Mouse (Mus musculus): ENCODE data around the gene Krt32. TPM values are rescaled to one million over a fixed set of nuclear protein-coding genes. Genes with fewer than 3 reads are reported as not detected.

Gene Krt32
- polyA plus RNA-seq, 1 experiment from 2014 or later = not detected

DNA sequence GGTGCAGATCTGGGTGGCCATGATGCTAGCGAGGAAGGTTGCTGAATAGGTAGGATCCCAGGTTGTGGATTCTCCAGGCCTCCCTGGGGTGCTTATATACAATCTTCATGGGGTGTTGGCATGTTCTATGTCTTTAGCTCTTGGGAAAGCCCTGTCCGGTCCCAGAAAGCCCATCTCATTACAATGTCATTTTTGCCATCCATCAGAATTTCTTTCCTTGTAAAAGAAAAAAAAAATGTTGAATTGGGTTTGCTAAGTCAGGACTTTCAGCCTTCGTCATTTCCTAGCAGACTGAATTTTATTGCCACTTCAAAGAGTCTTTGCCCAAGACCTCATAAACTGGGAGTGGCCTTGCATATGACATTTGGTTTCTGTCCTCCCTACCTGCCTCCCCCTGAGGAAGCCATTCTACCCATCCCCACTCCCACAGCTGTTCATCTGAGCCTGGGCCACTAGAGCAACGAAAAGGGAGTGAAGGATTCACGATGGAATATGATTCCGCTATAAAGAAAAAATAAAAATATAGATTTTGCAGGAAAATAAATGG lies 17.6 kb upstream of the Krt32 start, which contains the start of gene Krt36:
Gene Krt36, minus strand, starts transcription at position 51 of the 547 bp plus-strand sequence.
- Histone ChIP-seq H3K4me2 (replicated peaks; ENCODE audit: low read depth, low read length) (no peak within 1 kb of the TSS), H3K9me3 (ENCODE audit: control insufficient read depth, low read length) (no peaks in the 10 kb centered on the region), H3K4me1 (ENCODE audit: control insufficient read depth, insufficient read depth, low read length) (peaks cover 7% of the 10 kb centered on the region; the same call in 1 of the 2 replicates), H3K27me3 (ENCODE audit: control insufficient read depth, insufficient read depth, low read length) (no peaks in the 10 kb centered on the region), H3K9ac (ENCODE audit: low read depth, low read length) (no peak within 1 kb of the TSS), H3K27ac (ENCODE audit: low read depth, low read length) (no peak within 1 kb of the TSS), H3K36me3 (ENCODE audit: control insufficient read depth, insufficient read depth, low read length) (no peaks in the 10 kb centered on the region), H3K4me3 (ENCODE audit: low read length) (no peak within 1 kb of the TSS)
- ATAC-seq (ENCODE audit: low FRiP score, low TSS enrichment) = no peak
- 61% methylated on average over 6 of the region's 6 CpGs for WGBS

DNA sequence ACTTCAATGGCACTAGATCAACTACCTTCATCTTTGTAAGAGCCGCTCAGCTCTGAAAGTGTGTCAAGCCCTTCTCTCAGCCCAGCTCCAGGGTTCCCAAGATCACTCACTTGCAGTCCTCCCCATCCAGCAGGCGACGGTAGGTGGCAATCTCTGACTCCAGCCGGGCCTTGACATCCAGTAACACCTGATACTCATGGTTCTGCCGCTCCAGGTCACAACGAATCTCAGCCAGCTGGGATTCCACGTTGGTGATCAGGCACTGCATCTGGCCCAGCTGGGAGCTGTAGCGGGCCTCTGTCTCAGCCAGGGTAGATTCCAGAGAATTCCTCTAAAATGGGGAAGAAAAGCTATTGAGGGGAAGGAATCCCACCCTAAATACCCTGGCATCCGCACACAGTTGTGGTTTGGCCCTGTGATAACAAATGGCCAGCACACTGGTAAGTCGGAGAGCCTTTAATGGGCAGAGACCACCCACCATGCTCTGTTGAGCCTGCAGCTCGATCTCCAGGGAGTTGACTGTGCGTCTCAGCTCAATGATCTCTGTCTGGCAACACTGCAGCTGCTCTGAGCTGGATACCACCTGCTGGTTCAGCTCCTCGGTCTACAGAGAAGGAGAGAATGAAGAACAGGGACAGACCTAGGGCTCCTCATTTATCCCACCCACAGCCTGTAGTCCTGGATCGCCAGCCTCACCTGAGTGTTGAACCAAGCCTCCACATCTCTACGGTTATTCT lies 14.8 kb upstream of the Krt32 start:
- H3K4me1 ChIP-seq (ENCODE audit: control insufficient read depth, insufficient read depth, low read length) = peaks cover 15% of the 10 kb centered on the region; the same call in 1 of the 2 replicates
- H3K27me3 ChIP-seq (ENCODE audit: control insufficient read depth, insufficient read depth, low read length) = no peaks in the 10 kb centered on the region
- no peak overlapping the region for H3K9ac ChIP-seq (ENCODE audit: low read depth, low read length)
- H3K4me2 ChIP-seq (replicated peaks; ENCODE audit: low read depth, low read length) = no peak overlapping the region
- 34% methylated on average over 15 of the region's 15 CpGs for WGBS
- ATAC-seq (ENCODE audit: low FRiP score, low TSS enrichment) = peak; percentile 86
- H3K4me3 ChIP-seq (ENCODE audit: low read length) = no peak overlapping the region
- H3K9me3 ChIP-seq (ENCODE audit: control insufficient read depth, low read length) = no peaks in the 10 kb centered on the region
- peak overlapping the region; percentile 62; the same call in 1 of the 2 replicates for H3K27ac ChIP-seq (ENCODE audit: low read depth, low read length)
- no peaks in the 10 kb centered on the region for H3K36me3 ChIP-seq (ENCODE audit: control insufficient read depth, insufficient read depth, low read length)

DNA sequence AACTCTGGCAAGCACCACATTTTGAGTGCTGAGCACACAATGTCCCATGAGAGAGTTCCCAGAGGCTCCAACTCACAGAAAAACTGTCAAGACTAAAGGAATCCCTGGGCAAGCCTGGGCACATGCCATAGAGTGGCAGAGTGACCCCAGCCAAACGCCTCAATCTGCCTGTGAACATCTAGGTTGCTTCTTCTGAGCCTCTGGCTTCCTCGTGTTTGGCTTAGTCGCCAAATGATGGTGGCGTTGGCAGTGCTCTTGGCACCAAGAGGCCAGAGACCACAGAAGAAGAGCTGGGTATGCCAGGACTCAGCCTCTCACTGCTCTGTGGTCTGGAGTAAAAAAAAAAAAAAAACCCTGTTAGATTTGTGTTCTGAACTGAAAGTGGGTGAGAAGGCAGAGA lies 12.4 kb upstream of the Krt32 start:
- Histone ChIP-seq H3K27me3 (ENCODE audit: control insufficient read depth, insufficient read depth, low read length) (no peaks in the 10 kb centered on the region), H3K4me2 (replicated peaks; ENCODE audit: low read depth, low read length) (no peak overlapping the region), H3K9ac (ENCODE audit: low read depth, low read length) (no peak overlapping the region), H3K9me3 (ENCODE audit: control insufficient read depth, low read length) (no peaks in the 10 kb centered on the region), H3K36me3 (ENCODE audit: control insufficient read depth, insufficient read depth, low read length) (no peaks in the 10 kb centered on the region), H3K4me1 (ENCODE audit: control insufficient read depth, insufficient read depth, low read length) (peaks cover 22% of the 10 kb centered on the region; the same call in 1 of the 2 replicates), H3K27ac (ENCODE audit: low read depth, low read length) (no peak overlapping the region), H3K4me3 (ENCODE audit: low read length) (no peak overlapping the region)
- no peak for ATAC-seq (ENCODE audit: low FRiP score, low TSS enrichment)
- WGBS = 85% methylated on average over 4 of the region's 4 CpGs

DNA sequence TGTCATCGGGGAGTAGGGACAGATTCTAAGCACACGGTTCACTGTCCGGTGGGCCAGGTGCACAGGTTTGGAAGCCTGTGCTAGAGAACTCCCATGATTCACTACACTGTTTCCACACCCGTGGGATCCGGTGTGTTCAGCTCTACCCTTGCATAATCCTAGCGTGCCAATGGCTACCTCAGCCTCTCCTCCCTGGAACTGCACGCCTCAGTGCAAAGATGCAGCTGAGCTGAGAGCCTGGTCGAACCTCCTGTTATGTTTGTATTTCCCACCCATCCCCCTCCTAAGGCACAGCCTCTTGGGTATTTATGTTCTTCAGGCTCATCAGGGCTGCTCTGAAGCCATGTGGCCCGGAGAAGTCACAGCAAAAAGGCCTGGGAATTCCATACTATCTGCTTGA lies 9.8 kb upstream of the Krt32 start:
- peak; percentile 60 for ATAC-seq (ENCODE audit: low FRiP score, low TSS enrichment)
- H3K4me1 ChIP-seq (ENCODE audit: control insufficient read depth, insufficient read depth, low read length) = peaks cover 18% of the 10 kb centered on the region; the same call in 1 of the 2 replicates
- H3K4me2 ChIP-seq (replicated peaks; ENCODE audit: low read depth, low read length) = no peak overlapping the region
- H3K9me3 ChIP-seq (ENCODE audit: control insufficient read depth, low read length) = no peaks in the 10 kb centered on the region
- no peak overlapping the region for H3K4me3 ChIP-seq (ENCODE audit: low read length)
- H3K9ac ChIP-seq (ENCODE audit: low read depth, low read length) = no peak overlapping the region
- H3K27me3 ChIP-seq (ENCODE audit: control insufficient read depth, insufficient read depth, low read length) = no peaks in the 10 kb centered on the region
- no peak overlapping the region for H3K27ac ChIP-seq (ENCODE audit: low read depth, low read length)
- 37% methylated on average over 9 of the region's 9 CpGs for WGBS
- H3K36me3 ChIP-seq (ENCODE audit: control insufficient read depth, insufficient read depth, low read length) = no peaks in the 10 kb centered on the region

DNA sequence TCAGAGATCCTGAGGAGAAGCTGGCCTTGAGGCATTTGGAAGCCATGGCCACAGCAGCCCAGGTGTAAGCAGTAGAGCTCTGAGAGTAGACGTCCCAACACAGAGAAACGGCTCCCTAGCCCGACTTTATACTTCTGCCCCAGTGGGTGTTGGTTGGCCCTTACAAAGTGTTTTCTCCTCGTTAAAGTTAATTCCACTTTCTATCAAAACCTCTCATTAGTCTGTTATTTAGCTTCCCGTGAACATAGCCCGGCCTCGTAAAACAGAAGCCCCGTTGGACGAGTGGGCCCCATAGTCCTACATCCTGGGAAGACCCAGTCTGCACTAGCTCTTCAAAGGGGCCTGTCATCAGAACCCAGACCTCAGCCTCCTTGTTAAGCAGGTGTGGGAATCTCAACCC lies 8.1 kb upstream of the Krt32 start, which contains the start of gene Krt35:
Gene Krt35, minus strand, starts transcription at position 101 of the 400 bp plus-strand sequence.
- Histone ChIP-seq H3K4me2 (replicated peaks; ENCODE audit: low read depth, low read length) (no peak within 1 kb of the TSS), H3K9ac (ENCODE audit: low read depth, low read length) (no peak within 1 kb of the TSS), H3K9me3 (ENCODE audit: control insufficient read depth, low read length) (no peaks in the 10 kb centered on the region), H3K36me3 (ENCODE audit: control insufficient read depth, insufficient read depth, low read length) (no peaks in the 10 kb centered on the region), H3K27ac (ENCODE audit: low read depth, low read length) (no peak within 1 kb of the TSS), H3K27me3 (ENCODE audit: control insufficient read depth, insufficient read depth, low read length) (no peaks in the 10 kb centered on the region), H3K4me1 (ENCODE audit: control insufficient read depth, insufficient read depth, low read length) (peaks cover 15% of the 10 kb centered on the region; the same call in 1 of the 2 replicates), H3K4me3 (ENCODE audit: low read length) (no peak within 1 kb of the TSS)
- ATAC-seq (ENCODE audit: low FRiP score, low TSS enrichment) = no peak
- whole genome bisulfite sequencing = 63% methylated on average over 9 of the region's 9 CpGs

DNA sequence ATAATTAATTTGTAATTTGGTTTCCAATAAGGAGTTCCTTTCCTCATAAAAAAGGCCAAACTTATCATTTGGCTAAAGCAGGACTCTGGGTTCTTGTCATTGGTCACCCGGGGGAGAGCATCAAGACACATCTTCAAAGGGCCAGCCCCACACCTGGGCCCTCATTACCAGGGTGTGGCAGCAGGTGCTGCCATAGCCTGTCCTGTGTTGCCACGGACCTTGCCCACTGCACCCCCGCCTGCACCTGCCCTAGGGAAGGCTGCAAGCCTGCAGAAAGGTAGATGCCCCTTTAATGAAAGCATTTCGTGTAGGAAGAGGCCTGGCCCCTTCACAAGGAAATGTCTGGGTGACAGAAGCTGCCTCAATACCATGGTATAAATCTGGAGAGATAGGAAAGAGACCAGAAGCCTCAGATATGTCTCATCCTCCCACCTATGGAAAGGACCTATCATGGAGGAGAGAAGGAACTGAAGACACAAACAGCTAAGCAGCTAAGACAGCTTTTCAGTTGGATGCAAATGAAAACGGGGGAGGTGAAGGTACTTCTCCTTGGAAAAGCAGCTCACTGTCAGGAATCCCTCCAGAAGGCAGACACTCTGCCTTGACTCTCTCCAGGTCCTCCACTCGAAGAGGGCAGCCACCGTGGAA lies 476 bp upstream of the Krt32 start:
- Histone ChIP-seq H3K4me1 (ENCODE audit: control insufficient read depth, insufficient read depth, low read length) (no peaks in the 10 kb centered on the region), H3K27ac (ENCODE audit: low read depth, low read length) (no peak overlapping the region), H3K27me3 (ENCODE audit: control insufficient read depth, insufficient read depth, low read length) (no peaks in the 10 kb centered on the region), H3K4me2 (replicated peaks; ENCODE audit: low read depth, low read length) (no peak overlapping the region), H3K4me3 (ENCODE audit: low read length) (no peak overlapping the region), H3K9me3 (ENCODE audit: control insufficient read depth, low read length) (no peaks in the 10 kb centered on the region), H3K9ac (ENCODE audit: low read depth, low read length) (no peak overlapping the region), H3K36me3 (ENCODE audit: control insufficient read depth, insufficient read depth, low read length) (no peaks in the 10 kb centered on the region)
- ATAC-seq (ENCODE audit: low FRiP score, low TSS enrichment) = no peak
- WGBS = 64% methylated on average over 7 of the region's 7 CpGs

DNA sequence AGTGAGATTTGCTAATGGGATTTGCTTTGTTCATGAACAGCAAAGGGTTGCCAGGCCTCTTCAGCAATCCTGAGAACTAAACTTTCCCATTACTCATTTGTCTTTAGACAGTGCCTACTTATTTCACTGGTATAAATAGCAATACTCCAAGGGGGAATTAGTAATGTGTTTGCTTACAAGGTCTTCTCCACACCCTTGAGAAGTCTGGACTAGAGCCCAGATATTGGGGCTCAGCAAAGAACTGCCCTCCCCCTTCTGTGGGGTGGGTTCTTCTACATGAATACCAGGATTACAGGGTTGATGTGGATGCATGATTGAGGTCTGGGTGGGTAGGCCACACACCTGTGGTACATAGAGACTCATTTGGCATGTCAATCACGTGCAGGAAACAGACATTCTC lies 14.2 kb downstream of the Krt32 start:
- Histone ChIP-seq H3K27ac (ENCODE audit: low read depth, low read length) (no peak overlapping the region), H3K27me3 (ENCODE audit: control insufficient read depth, insufficient read depth, low read length) (no peaks in the 10 kb centered on the region), H3K4me1 (ENCODE audit: control insufficient read depth, insufficient read depth, low read length) (no peaks in the 10 kb centered on the region), H3K4me3 (ENCODE audit: low read length) (no peak overlapping the region), H3K9me3 (ENCODE audit: control insufficient read depth, low read length) (no peaks in the 10 kb centered on the region), H3K36me3 (ENCODE audit: control insufficient read depth, insufficient read depth, low read length) (no peaks in the 10 kb centered on the region), H3K4me2 (replicated peaks; ENCODE audit: low read depth, low read length) (no peak overlapping the region), H3K9ac (ENCODE audit: low read depth, low read length) (no peak overlapping the region)
- 84% methylated on average over 1 of the region's 1 CpGs for WGBS
- no peak for ATAC-seq (ENCODE audit: low FRiP score, low TSS enrichment)

DNA sequence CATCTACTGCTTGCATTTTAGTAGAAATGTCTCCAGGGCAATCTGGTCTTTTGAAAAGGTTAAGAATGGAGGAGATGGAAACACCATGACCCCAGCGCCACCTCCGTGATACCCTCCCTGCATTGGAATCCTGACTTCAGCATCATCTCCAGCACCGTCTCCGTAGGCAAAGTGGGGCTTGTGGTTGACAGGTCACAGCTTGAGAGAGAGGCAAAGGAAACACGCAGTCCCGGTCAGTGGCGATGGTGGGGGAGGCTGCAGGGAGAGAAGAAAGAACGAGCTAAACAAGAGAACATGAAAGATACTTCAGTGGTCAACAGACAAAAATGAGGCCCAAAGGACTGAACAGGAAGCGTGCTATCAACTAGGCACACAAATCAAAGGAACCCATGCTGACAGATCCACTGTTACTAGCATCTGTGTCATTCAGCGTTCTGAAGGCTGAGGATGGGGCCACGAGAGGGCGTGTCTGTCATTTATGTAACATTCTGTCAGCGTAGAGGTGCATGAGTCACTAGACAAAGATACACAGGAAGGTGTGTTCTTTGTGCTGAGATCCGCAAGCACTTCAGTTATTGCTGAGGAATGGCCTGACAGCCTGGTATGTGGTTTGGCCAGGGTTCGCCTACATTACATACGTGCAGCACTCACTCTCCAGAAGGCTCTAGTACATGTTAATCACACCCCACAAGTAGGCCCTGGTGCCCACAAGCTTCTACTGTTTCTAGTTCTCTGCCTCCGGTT lies 20.6 kb downstream of the Krt32 start:
- Histone ChIP-seq H3K9me3 (ENCODE audit: control insufficient read depth, low read length) (no peaks in the 10 kb centered on the region), H3K4me3 (ENCODE audit: low read length) (no peak overlapping the region), H3K4me1 (ENCODE audit: control insufficient read depth, insufficient read depth, low read length) (0 out of 2 replicates have a peak, but pooled peaks cover 2% of the 10 kb centered on the region), H3K36me3 (ENCODE audit: control insufficient read depth, insufficient read depth, low read length) (no peaks in the 10 kb centered on the region), H3K27ac (ENCODE audit: low read depth, low read length) (no peak overlapping the region), H3K9ac (ENCODE audit: low read depth, low read length) (no peak overlapping the region), H3K27me3 (ENCODE audit: control insufficient read depth, insufficient read depth, low read length) (no peaks in the 10 kb centered on the region), H3K4me2 (replicated peaks; ENCODE audit: low read depth, low read length) (no peak overlapping the region)
- WGBS = 68% methylated on average over 17 of the region's 17 CpGs
- no peak for ATAC-seq (ENCODE audit: low FRiP score, low TSS enrichment)

Data from kidney, embryonic 14.5 days (tissue).